Mouse (Mus musculus) liver, adult 2 months (tissue): ENCODE measurements at regions not wholly inside any gene's neighbourhood (a gene's known extent, or its start where the extent isn't known, plus 50 kb on each side); places are given as distances from the start of the nearest gene placed in this dataset.

ENCODE experiments used
- CTCF ChIP-seq: fragments of 200-500 bp; IDR thresholded peaks from 2 replicates; pipeline ENCODE4 v1.5.1; 2011; ENCODE audit warnings: low read depth, low read length, control low read depth
- POLR2A ChIP-seq: fragments of 200-500 bp; IDR thresholded peaks from 2 replicates; pipeline ENCODE4 v1.6.1; 2011; ENCODE audit warnings: low read length, control low read depth; ENCODE audit not compliant: insufficient read depth; ENCODE audit errors: extremely low read depth

GRCm38 (mm10) chr3:80141697-80142096 lies 257.4 kb downstream of the Fam198b start:
- TF ChIP-seq CTCF (no peak), POLR2A (no peak)
